13 mouse cellular contexts compared by ENCODE assay signal in the genomic region with DNA sequence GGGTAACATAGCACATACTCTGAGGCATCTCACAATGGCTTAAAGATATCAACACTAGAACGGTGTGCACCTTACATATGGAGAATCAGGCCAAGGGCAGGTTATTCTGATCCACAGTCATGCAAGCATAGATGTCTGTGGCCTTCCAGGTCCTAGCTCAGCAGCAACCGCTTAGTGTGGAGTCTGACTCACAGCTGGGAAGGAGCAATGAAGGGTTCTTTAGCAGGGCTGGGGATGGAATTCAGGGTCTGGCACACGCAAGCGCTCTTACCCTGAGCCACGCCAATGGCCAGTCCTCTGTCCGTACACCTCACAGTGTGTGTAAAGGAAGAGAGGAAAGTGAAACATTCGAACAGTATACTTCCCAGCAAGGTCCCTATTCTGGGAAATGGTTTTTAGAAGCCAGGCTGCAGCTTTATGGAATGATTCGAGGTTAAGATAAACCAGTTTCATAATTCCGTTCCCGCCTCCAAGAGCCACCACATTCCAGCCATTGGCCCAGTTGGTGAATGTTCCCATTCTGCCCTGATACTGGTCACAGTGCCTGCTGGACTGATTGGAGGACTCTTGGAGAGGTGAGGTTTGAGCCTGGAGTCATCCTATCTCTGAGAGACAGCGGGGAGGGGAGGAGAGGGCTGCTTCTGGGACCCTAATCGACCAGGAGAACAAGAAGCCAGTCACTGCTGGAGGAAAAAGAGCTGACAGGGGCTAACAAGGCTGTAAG. TPM values are rescaled to one million over a fixed set of nuclear protein-coding genes. Genes with fewer than 3 reads are reported as not detected.
DNase-seq lines count a peak whose midpoint lies in the region; ATAC-seq and TF ChIP-seq lines count a peak whose summit lies in the region.
"Had no signal": no experiment of that assay in that cellular context is flagged by ENCODE, and none has a peak within 500 bp of the region (broad histone marks: within the 10 kb centered on the region; RNA-seq: fewer than 3 reads in every experiment).

A gene (plus strand): TSS at position 133 of the 724 bp plus-strand sequence.

- no peaks in the 10 kb centered on the region for H3K36me3 ChIP-seq in heart, postnatal 0 days (replicated peaks; ENCODE audit: control insufficient read depth, insufficient read depth, low read length)
- no peaks in the 10 kb centered on the region for H3K36me3 ChIP-seq in midbrain, embryonic 10.5 days
- H3K36me3 ChIP-seq: lung, embryonic 15.5 days had no signal

- H3K9ac ChIP-seq in heart, postnatal 0 days (replicated peaks; ENCODE audit: low read depth, low read length): no peak within 1 kb of the TSS
- H3K9ac ChIP-seq: lung, embryonic 15.5 days had no signal

- TF ChIP-seq CTCF in heart, postnatal 0 days (IDR thresholded peaks at IDR 0.05; ENCODE audit: low read depth): no peak

- no peaks in the 10 kb centered on the region for H3K9me3 ChIP-seq in heart, postnatal 0 days (replicated peaks; ENCODE audit: control insufficient read depth, low read length)
- no peaks in the 10 kb centered on the region for H3K9me3 ChIP-seq in midbrain, embryonic 10.5 days (replicated peaks)
- H3K9me3 ChIP-seq: lung, embryonic 15.5 days had no signal

- H3K27me3 ChIP-seq in heart, postnatal 0 days (ENCODE audit: control insufficient read depth, insufficient read depth, low read length): no peaks in the 10 kb centered on the region
- H3K27me3 ChIP-seq in midbrain, embryonic 10.5 days (ENCODE audit: low read depth, poor library complexity, severe bottlenecking): no peaks in the 10 kb centered on the region; the same call in 1 of the 2 replicates
- H3K27me3 ChIP-seq: lung, embryonic 15.5 days had no signal

- 64% methylated on average over 12 of the region's 12 CpGs for WGBS in heart, postnatal 0 days
- WGBS in midbrain, embryonic 10.5 days: 88% methylated on average over 12 of the region's 12 CpGs

- no peak for DNase-seq in heart, postnatal 0 days (ENCODE audit: low spot score)
- no peak for DNase-seq in heart, postnatal 14 days
- peak; percentile 82 for DNase-seq in adipocyte (ENCODE audit: low spot score)
- DNase-seq in gonadal fat pad, adult 2 months (ENCODE audit: low read depth): no peak
- DNase-seq in kidney, postnatal 36 days: no peak
- DNase-seq in ovary, postnatal 36 days (ENCODE audit: low spot score): no peak
- DNase-seq in midbrain, embryonic 10.5 days (ENCODE audit: low spot score): no peak
- DNase-seq: cerebellum, adult 11-12 months; kidney, postnatal 14 days had no signal

- no peak for TF ChIP-seq EP300 in heart, postnatal 0 days (IDR thresholded peaks at IDR 0.05; ENCODE audit: low read depth)

- H3K4me3 ChIP-seq in heart, postnatal 0 days (ENCODE audit: low read depth, low read length): no peak within 1 kb of the TSS
- peak within 1 kb of the TSS; percentile 49 for H3K4me3 ChIP-seq in brown adipose tissue, adult 24 weeks (ENCODE audit: insufficient read depth, low read depth, low read length)
- no peak within 1 kb of the TSS for H3K4me3 ChIP-seq in midbrain, embryonic 10.5 days
- H3K4me3 ChIP-seq: lung, embryonic 15.5 days had no signal

- peaks cover 12% of the 10 kb centered on the region; the same call in 1 of the 2 replicates for H3K4me1 ChIP-seq in heart, postnatal 0 days (ENCODE audit: control insufficient read depth, insufficient read depth)
- H3K4me1 ChIP-seq in brown adipose tissue, adult 24 weeks (ENCODE audit: control insufficient read depth, insufficient read depth, insufficient read length, low read length): peaks cover 18% of the 10 kb centered on the region
- peaks cover 13% of the 10 kb centered on the region for H3K4me1 ChIP-seq in midbrain, embryonic 10.5 days
- H3K4me1 ChIP-seq: lung, embryonic 15.5 days had no signal

- 0 out of 2 replicates have a peak within 1 kb of the TSS, but pooled peaks have one; percentile 13 for H3K27ac ChIP-seq in heart, postnatal 0 days (ENCODE audit: low read depth)
- peak within 1 kb of the TSS; percentile 83 for H3K27ac ChIP-seq in brown adipose tissue, adult 24 weeks (replicated peaks; ENCODE audit: low read depth, low read length)
- no peak within 1 kb of the TSS; the same call in 1 of the 2 replicates for H3K27ac ChIP-seq in midbrain, embryonic 10.5 days (replicated peaks)
- H3K27ac ChIP-seq: lung, embryonic 15.5 days had no signal

- H3K4me2 ChIP-seq in heart, postnatal 0 days (ENCODE audit: low read depth, low read length): no peak within 1 kb of the TSS
- H3K4me2 ChIP-seq: lung, embryonic 15.5 days had no signal

- intact Hi-C loops in heart, postnatal 14 days (cut with DNase I): no loop called here

- ATAC-seq in heart, postnatal 0 days (ENCODE audit: insufficient read depth, low read depth): no peak

RNA-seq across cellular contexts. Expression of the gene that starts here (rescaled TPM):
- not detected in 2 replicates for total RNA-seq in heart, postnatal 0 days (2014; rRNA removed; ENCODE audit: low replicate concordance)
- polyA plus RNA-seq in heart, postnatal 0 days (2015; fragmentation: Nextera tagmentation; extraction: Ambion mirVana): 0.11 TPM in 2 replicates
- 1 to 10 TPM in 1 of 2 experiments, under 1 TPM in 1; 0.66 to 2.5 TPM for total RNA-seq in heart, postnatal 14 days (2021)
- 56.5 and 59.6 TPM in 2 replicates for polyA plus RNA-seq in brown adipose tissue, adult 24 weeks (2012; ENCODE audit: insufficient read depth, insufficient read length, missing spikeins)
- polyA plus RNA-seq in gonadal fat pad, adult 2 months (2012; rRNA removed): 124 and 179 TPM in 2 replicates
- not detected in 2 replicates for polyA plus RNA-seq in midbrain, embryonic 10.5 days (2016; fragmentation: Nextera tagmentation; extraction: Ambion mirVana)
- total RNA-seq: layer of hippocampus, postnatal 25 days had no signal
- polyA plus RNA-seq: limb, embryonic 11.5 days; lung, embryonic 15.5 days had no signal

Comparison
In these comparisons a context has a peak if more than half of its experiments do, and no peak if none do; other contexts are left out.
1. RNA of the gene that starts here (polyA plus RNA-seq): 124 to 179 TPM in gonadal fat pad, adult 2 months and 56.5 to 59.6 TPM in brown adipose tissue, adult 24 weeks; 0.11 TPM in heart, postnatal 0 days and not detected in midbrain, embryonic 10.5 days; every median in the first group is over 10 times any median in the second.